Mouse (Mus musculus) lung, postnatal 25 days (tissue): ENCODE measurements at regions not wholly inside any gene's neighbourhood (a gene's known extent, or its start where the extent isn't known, plus 50 kb on each side); places are given as distances from the start of the nearest gene placed in this dataset.
A peak's percentile ranks its signal among the peaks of the same experiment; 100 is the strongest.

Source experiments
- DNase-seq: peaks from one replicate; pipeline ENCODE4 v3.0.0; 2022; ENCODE audit warnings: low spot score

GRCm38 (mm10) chrX:96019556-96019955 is 62.8 kb upstream of the Las1l start:
- DNase-seq: peak; percentile 77

DNA sequence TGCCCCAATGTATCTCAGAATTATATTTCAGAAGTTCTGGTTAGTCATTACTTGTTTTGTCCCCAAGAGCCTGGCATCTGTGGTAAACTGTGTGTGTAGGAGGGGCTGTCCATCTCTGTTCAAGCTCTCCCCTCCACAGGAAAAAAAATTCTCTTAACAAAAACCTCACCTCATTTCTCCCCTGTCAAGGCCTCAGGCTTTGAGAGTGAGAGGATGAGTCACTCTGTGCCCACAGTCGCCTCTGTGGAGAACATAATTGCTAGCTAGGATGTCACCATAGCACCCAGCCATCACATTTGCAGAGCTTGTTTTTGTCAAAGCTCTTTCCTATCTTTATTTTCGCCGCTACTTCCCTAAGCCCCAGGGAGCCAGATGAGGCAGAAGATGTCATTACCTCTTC is 63.6 kb upstream of the Las1l start:
- DNase-seq: no peak

DNA sequence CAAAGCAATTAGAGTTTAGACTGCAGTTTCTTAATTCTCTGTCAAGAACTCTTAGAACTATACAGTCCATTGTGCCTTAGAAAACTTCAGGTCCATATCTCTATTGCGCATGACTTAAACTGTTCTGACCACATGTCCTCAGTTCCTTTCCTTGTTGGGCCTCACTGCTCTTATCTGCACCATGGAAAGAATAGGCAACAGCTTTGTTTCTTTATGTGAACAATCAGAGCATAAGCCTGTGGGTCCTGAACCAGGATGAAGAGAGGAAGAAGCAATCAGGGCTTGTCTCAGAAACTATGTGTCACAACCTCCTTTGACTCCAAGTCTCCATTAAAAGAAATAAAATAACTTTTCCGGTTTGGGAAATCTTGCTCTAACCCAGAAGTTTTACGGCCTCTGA is 68.6 kb upstream of the Las1l start:
- no peak for DNase-seq

GRCm38 (mm10) chrX:96025876-96026275 is 69.1 kb upstream of the Las1l start:
- DNase-seq: peak; percentile 79

DNA sequence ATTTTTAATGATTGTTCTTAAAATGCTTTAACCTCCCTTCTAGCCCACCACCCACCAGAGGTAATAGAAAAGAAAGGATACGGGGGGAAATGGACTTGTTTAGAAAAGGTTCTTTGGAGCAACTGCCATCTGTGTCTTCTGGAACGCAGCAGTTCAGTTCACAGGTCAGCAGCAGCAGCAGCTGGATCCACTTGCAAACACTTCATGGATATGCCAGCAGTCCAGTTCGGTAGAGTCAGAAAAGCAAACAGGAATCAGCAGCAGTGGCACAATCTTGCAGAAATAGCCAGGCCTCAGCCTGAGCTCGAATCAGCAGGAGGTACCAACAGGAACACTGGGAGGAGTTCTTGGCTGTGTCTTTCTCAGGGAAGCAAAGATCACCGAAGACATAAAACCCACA is 64.3 kb upstream of the Msn start:
- DNase-seq: no peak

- no peak for DNase-seq
Measured at GRCm38 (mm10) chrX:96035307-96035706, 60.5 kb upstream of the Msn start.

GRCm38 (mm10) chrX:96042193-96042592 is 53.6 kb upstream of the Msn start:
- DNase-seq: no peak
